Mouse (Mus musculus): ENCODE results near the gene Ccdc141. TPM values are rescaled to one million over a fixed set of nuclear protein-coding genes. Genes with fewer than 3 reads are reported as not detected.

The Ccdc141 gene
- polyA plus RNA-seq, 1 experiment from 2014 or later, result 15.9 TPM

DNA sequence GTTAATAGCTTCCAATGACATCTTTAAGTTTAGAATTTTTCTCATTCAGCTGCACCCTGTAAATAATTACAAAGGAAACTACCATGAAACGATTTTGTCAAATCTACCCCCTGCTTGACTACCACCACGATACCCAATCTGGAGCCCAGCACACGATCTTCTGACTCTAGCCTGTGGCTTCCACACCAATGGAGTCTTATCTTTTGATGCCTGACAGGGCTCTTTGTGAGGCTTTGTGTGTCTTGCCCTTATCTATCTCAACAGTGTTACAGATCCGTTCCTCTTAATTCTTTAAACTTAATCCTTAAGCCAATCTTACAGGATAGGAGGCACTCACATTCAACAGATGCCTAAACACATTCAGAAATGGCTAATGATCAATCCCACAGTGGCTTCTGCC, 16.4 kb downstream of the Ccdc141 start:
- H3K4me3 ChIP-seq, result no peak overlapping the region
- no peak overlapping the region for H3K27ac ChIP-seq
- no peaks in the 10 kb centered on the region for H3K9me3 ChIP-seq
- H3K9ac ChIP-seq, result no peak overlapping the region
- no peaks in the 10 kb centered on the region for H3K4me1 ChIP-seq
- H3K27me3 ChIP-seq, result no peaks in the 10 kb centered on the region
- WGBS, result 73% methylated on average over 4 of the region's 4 CpGs
- no peak overlapping the region for H3K4me2 ChIP-seq
- H3K36me3 ChIP-seq, result no peaks in the 10 kb centered on the region
- ATAC-seq (ENCODE audit: insufficient number of reproducible peaks, low FRiP score, low TSS enrichment, low read depth), result no peak

DNA sequence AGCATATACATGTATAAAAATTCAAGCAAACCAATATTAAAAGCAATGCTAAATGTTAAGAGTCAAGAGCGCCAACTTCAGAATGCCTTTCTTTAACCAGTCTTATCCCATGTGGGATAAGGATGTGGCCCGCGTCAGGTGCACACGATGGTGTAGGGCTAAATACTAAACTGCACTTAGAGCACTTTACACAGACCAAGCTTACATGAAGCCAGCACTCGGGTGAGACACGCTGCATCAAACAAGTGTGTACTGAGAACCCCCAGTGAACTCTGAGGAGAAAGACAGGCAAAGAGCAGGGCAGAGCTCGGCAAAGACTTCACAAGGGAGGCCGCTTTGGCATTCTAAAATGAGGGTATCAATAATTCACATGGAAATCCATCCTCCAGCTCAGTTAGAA, 19.2 kb downstream of the Ccdc141 start:
- Histone ChIP-seq H3K36me3 (no peaks in the 10 kb centered on the region), H3K27ac (no peak overlapping the region), H3K9me3 (no peaks in the 10 kb centered on the region), H3K9ac (no peak overlapping the region), H3K4me2 (no peak overlapping the region), H3K4me1 (peaks cover 3% of the 10 kb centered on the region; the same call in 1 of the 2 replicates), H3K27me3 (no peaks in the 10 kb centered on the region), H3K4me3 (no peak overlapping the region)
- 93% methylated on average over 8 of the region's 8 CpGs for WGBS
- ATAC-seq (ENCODE audit: insufficient number of reproducible peaks, low FRiP score, low TSS enrichment, low read depth), result no peak

DNA sequence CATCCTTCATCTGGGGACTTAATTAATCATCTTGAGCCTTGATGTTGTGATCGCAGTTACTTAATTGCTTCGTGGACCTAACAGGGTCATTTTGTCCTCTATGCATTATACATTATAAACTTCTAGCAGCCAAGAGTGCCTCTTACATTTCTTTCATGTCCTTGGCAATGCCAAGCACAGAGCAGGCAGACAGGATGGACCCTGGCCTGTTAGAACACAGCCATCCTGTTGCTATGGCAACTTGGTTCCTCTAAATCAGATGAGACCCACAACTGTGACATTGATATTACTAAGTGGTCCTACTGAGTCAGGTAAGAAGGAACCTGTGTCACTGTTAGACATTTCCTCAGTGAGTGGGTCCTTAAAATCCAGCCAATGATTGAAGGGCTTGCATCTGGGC, 20.9 kb downstream of the Ccdc141 start:
- Histone ChIP-seq H3K27ac (no peak overlapping the region), H3K36me3 (no peaks in the 10 kb centered on the region), H3K27me3 (no peaks in the 10 kb centered on the region), H3K4me3 (no peak overlapping the region), H3K9ac (no peak overlapping the region), H3K4me1 (peaks cover 3% of the 10 kb centered on the region; the same call in 1 of the 2 replicates), H3K9me3 (no peaks in the 10 kb centered on the region), H3K4me2 (no peak overlapping the region)
- ATAC-seq (ENCODE audit: insufficient number of reproducible peaks, low FRiP score, low TSS enrichment, low read depth), result no peak
- WGBS, result 55% methylated on average over 2 of the region's 2 CpGs

DNA sequence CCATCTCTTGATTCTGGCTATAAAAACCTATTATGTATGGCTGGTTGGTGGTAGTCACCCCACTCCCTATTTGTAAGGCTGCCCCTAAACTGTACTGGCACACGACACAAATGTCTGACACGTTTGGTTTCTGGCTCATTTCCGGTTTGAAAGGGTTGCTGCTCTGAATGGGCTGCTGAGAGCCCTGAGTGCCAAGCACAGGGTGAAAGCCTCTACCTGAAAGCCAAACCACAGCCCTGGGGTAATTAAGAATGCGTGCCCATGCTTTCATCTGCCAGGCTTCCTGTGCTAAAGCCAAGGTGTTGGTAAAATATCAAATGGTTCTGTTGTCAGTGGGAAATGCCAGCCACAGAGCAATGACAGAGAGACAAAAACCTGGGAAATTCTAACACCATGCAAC, 22.2 kb downstream of the Ccdc141 start:
- 43% methylated on average over 4 of the region's 4 CpGs for WGBS
- ATAC-seq (ENCODE audit: insufficient number of reproducible peaks, low FRiP score, low TSS enrichment, low read depth), result no peak
- H3K9ac ChIP-seq, result no peak overlapping the region

DNA sequence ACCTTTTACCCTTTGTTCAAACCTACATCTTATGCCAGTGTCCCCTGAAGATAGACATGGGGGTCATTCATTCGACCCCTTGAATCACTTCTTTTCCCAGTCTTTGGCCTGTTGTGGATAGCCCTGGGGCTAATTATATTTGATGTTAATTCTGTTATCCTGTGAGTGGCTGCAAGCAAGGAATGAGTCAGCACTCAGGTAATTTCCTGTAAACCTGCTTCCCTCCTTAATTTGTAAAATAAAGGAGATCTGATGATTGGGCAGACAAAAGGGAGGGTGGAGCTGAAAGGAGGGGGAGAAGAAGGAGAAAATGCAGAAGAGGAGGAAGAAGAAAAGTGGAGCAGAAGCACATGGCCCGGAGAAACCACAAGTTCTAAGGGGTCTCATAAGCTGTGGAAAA, 23.5 kb downstream of the Ccdc141 start:
- WGBS, result 73% methylated on average over 2 of the region's 2 CpGs

More for the DNA sequence above, 22.2 kb downstream of the Ccdc141 start:
- Histone ChIP-seq H3K4me1 (peaks cover 3% of the 10 kb centered on the region; the same call in 1 of the 2 replicates), H3K4me3 (no peak overlapping the region), H3K36me3 (no peaks in the 10 kb centered on the region), H3K9me3 (no peaks in the 10 kb centered on the region), H3K27me3 (no peaks in the 10 kb centered on the region), H3K4me2 (no peak overlapping the region), H3K27ac (no peak overlapping the region)

DNA sequence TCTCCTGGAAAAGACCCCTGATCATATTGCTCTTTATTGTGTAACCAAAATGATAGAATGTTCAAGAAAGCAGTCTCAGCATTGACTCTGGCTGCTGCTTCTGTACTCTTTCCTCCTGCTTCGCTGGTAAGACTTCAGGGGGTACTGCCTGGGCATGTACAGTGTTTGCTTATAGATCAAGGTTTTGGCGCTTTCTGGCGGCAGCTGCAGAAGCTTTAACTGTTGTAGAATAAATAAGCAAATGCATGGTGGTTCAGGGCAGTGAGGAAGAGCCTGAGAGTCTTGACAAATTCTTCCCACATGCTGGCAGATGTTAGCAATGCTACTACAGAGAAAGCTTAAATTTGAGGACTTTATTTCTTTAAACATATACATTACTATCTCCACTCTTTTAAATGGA, 24.1 kb downstream of the Ccdc141 start:
- H3K4me3 ChIP-seq, result no peak overlapping the region
- H3K27me3 ChIP-seq, result no peaks in the 10 kb centered on the region
- H3K4me2 ChIP-seq, result no peak overlapping the region
- no peaks in the 10 kb centered on the region for H3K9me3 ChIP-seq
- H3K27ac ChIP-seq, result no peak overlapping the region
- no peaks in the 10 kb centered on the region for H3K36me3 ChIP-seq
- H3K9ac ChIP-seq, result no peak overlapping the region
- H3K4me1 ChIP-seq, result peaks cover 3% of the 10 kb centered on the region; the same call in 1 of the 2 replicates
- 58% methylated on average over 3 of the region's 3 CpGs for WGBS
- no peak for ATAC-seq (ENCODE audit: insufficient number of reproducible peaks, low FRiP score, low TSS enrichment, low read depth)

More for the DNA sequence above, 23.5 kb downstream of the Ccdc141 start:
- Histone ChIP-seq H3K27me3 (no peaks in the 10 kb centered on the region), H3K36me3 (no peaks in the 10 kb centered on the region), H3K9ac (no peak overlapping the region), H3K9me3 (no peaks in the 10 kb centered on the region), H3K4me1 (peaks cover 3% of the 10 kb centered on the region; the same call in 1 of the 2 replicates), H3K4me3 (no peak overlapping the region), H3K27ac (no peak overlapping the region), H3K4me2 (no peak overlapping the region)
- ATAC-seq (ENCODE audit: insufficient number of reproducible peaks, low FRiP score, low TSS enrichment, low read depth), result no peak

DNA sequence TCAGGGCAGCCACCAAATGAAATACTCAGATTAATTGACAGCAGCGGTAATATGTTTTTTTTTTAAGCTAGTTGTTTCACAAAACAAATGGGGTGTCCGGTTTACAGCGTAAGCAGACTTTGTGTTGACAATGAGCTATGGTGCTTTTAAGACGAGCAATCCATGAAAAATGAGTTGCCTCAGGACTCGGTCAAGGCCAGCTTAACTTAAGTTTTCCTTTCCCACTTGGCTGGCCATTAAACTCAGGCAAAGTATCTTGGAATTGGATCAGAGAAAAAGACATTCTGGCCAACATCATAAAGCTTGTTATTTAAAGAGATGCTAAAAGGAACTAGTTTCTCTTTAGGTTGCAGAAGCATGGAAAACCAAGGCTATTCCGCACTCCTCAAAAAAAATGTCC, 26.9 kb downstream of the Ccdc141 start:
- Histone ChIP-seq H3K4me1 (peaks cover 3% of the 10 kb centered on the region; the same call in 1 of the 2 replicates), H3K27ac (no peak overlapping the region), H3K27me3 (no peaks in the 10 kb centered on the region), H3K36me3 (no peaks in the 10 kb centered on the region), H3K9me3 (no peaks in the 10 kb centered on the region), H3K9ac (no peak overlapping the region), H3K4me2 (no peak overlapping the region), H3K4me3 (no peak overlapping the region)
- 45% methylated on average over 6 of the region's 6 CpGs for WGBS
- ATAC-seq (ENCODE audit: insufficient number of reproducible peaks, low FRiP score, low TSS enrichment, low read depth), result no peak

DNA sequence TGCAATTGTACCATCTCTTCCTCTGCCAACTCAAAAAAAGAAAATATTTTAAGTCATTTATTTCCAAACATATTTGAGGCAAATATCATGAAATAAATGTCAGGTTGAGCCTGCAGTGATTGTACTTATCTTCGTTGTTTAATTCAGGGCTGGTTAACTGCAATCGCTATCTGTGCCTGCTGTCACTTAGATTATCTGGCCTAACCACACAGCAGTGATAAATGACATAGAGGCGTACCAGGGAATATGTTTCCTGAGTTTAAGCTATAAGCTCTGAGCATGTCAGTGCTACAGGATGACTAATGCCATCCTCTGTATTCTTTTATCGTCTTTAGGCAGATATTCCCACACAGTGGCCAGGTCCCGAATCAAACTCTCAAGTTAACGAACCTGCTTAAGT, 31.6 kb downstream of the Ccdc141 start:
- Histone ChIP-seq H3K4me3 (no peak overlapping the region), H3K27ac (no peak overlapping the region), H3K36me3 (no peaks in the 10 kb centered on the region), H3K27me3 (no peaks in the 10 kb centered on the region), H3K4me1 (no peaks in the 10 kb centered on the region), H3K9me3 (no peaks in the 10 kb centered on the region), H3K9ac (no peak overlapping the region), H3K4me2 (no peak overlapping the region)
- WGBS, result 88% methylated on average over 6 of the region's 6 CpGs
- ATAC-seq (ENCODE audit: insufficient number of reproducible peaks, low FRiP score, low TSS enrichment, low read depth), result no peak

DNA sequence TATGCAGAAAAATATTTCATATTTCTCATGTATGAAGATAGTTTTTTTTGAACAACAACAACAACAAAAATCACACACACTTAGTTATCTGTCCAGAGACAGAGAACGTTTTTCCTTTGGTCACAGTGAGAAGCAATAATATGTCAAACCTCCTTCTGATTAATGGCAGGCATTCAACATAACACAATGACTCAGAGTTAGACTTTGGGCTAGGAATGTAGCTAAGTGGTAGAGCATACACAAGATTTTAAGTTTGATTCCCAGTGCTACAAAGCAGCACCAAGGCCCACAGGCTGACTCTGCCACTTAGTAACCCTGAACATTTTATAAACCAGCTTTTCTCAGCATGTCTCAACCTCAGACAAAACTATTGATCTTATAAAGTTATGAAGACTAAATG, 35.5 kb downstream of the Ccdc141 start:
- WGBS, result 35% methylated on average over 1 of the region's 1 CpGs
- ATAC-seq (ENCODE audit: insufficient number of reproducible peaks, low FRiP score, low TSS enrichment, low read depth), result no peak
- Histone ChIP-seq H3K9ac (no peak overlapping the region), H3K4me1 (no peaks in the 10 kb centered on the region), H3K27ac (no peak overlapping the region), H3K9me3 (no peaks in the 10 kb centered on the region), H3K36me3 (no peaks in the 10 kb centered on the region), H3K27me3 (no peaks in the 10 kb centered on the region), H3K4me3 (no peak overlapping the region), H3K4me2 (no peak overlapping the region)

DNA sequence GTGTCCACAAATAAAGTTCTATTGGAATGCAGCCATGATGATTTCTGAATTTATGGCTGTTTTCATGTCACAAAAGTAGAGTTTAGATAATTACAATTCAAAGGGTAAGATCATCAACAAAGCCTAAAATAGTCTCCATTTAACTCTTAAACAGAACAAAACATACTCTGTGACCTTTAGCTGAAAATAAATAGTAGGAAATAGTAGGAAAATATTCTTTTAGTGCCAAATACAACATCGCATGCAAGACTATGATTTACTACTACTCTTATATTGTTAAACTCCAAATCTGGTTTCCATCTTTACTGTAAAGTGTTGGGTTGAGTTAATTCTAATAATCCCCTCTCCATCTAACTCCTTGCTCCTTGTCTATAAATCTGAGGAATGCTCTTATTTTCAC, 37.0 kb downstream of the Ccdc141 start:
- H3K4me3 ChIP-seq, result no peak overlapping the region
- no peak overlapping the region for H3K9ac ChIP-seq
- WGBS, result 80% methylated on average over 1 of the region's 1 CpGs
- H3K36me3 ChIP-seq, result no peaks in the 10 kb centered on the region
- no peaks in the 10 kb centered on the region for H3K9me3 ChIP-seq
- no peaks in the 10 kb centered on the region for H3K27me3 ChIP-seq
- ATAC-seq (ENCODE audit: insufficient number of reproducible peaks, low FRiP score, low TSS enrichment, low read depth), result no peak
- no peaks in the 10 kb centered on the region for H3K4me1 ChIP-seq
- H3K4me2 ChIP-seq, result no peak overlapping the region
- no peak overlapping the region for H3K27ac ChIP-seq

DNA sequence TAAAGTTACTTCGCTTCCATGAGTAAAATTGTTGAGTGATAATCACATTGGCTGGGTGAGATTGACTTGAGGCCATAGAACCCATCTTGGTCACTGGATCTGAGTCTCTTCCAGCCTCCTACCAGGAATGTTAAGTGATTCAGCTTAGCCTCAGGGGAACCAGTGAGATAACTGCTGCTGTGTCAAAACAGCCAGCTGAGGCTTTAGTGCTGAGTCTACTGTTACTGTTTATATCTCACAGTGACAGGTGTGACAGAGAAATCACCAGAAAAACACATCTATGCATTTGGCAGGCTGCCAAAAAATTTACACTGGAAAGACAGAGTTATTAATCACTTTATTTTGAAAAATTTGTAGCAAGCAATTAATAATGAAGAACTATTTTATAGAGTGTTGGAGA, 43.5 kb downstream of the Ccdc141 start:
- Histone ChIP-seq H3K4me3 (no peak overlapping the region), H3K27ac (no peak overlapping the region), H3K27me3 (no peaks in the 10 kb centered on the region), H3K9ac (no peak overlapping the region), H3K9me3 (no peaks in the 10 kb centered on the region), H3K36me3 (no peaks in the 10 kb centered on the region), H3K4me2 (no peak overlapping the region), H3K4me1 (no peaks in the 10 kb centered on the region)
- no peak for ATAC-seq (ENCODE audit: insufficient number of reproducible peaks, low FRiP score, low TSS enrichment, low read depth)
- 64% methylated on average over 1 of the region's 1 CpGs for WGBS

DNA sequence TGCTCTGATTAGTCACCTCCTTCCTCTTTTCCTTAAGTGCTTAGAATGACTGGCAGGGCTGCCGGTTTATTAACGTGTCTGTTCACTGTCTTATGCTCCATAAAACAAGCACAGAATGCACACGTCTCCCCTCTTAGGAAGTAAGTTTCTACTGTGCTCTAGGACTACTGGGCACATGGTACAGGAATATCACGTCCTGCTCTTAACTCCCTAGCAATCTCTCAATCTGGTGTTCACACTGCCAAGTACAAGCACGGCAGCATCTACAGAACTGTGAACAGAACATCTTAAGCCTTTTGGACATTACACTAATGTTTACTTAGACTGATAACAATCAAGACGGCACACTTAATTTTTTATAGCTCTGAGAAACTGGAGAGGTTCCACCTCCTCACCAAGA, 52.3 kb downstream of the Ccdc141 start:
- 50% methylated on average over 6 of the region's 6 CpGs for WGBS
- no peak overlapping the region for H3K27ac ChIP-seq
- ATAC-seq (ENCODE audit: insufficient number of reproducible peaks, low FRiP score, low TSS enrichment, low read depth), result no peak

DNA sequence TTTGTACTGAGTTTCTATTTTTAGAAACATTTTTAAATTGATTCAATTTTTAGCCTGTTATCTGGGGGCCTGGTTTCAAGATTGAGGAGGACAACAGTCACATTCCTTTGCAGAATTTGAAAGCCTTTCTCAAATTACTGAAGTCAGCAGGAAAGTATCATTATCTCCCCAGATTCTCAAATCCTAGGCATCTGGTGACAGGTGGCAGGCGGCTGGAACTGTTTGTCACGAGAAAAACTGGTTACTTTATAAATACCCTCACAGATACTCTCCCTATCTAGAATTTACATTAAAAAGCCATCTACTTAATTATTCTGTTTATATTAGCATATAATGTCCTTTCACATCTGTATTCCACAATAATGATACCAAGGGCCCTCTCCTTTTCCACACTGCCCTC, 56.1 kb downstream of the Ccdc141 start:
- 51% methylated on average over 2 of the region's 2 CpGs for WGBS
- Histone ChIP-seq H3K9ac (no peak overlapping the region), H3K27me3 (no peaks in the 10 kb centered on the region), H3K4me2 (no peak overlapping the region), H3K9me3 (no peaks in the 10 kb centered on the region), H3K36me3 (no peaks in the 10 kb centered on the region), H3K4me3 (no peak overlapping the region), H3K27ac (no peak overlapping the region), H3K4me1 (no peaks in the 10 kb centered on the region)
- ATAC-seq (ENCODE audit: insufficient number of reproducible peaks, low FRiP score, low TSS enrichment, low read depth), result no peak

More for the DNA sequence above, 52.3 kb downstream of the Ccdc141 start:
- H3K9me3 ChIP-seq, result no peaks in the 10 kb centered on the region
- no peaks in the 10 kb centered on the region for H3K36me3 ChIP-seq
- H3K9ac ChIP-seq, result no peak overlapping the region
- H3K4me3 ChIP-seq, result no peak overlapping the region
- H3K4me2 ChIP-seq, result no peak overlapping the region
- no peaks in the 10 kb centered on the region for H3K4me1 ChIP-seq
- H3K27me3 ChIP-seq, result no peaks in the 10 kb centered on the region

Data from limb, embryonic 15.5 days (tissue).